Mouse (Mus musculus) heart, adult 2 months (tissue): ENCODE data around the gene Ube2f.

Source experiments
- EP300 ChIP-seq: fragments of 200-500 bp; IDR thresholded peaks from 2 replicates; pipeline ENCODE4 v1.6.1; 2011; ENCODE audit warnings: low read depth, low read length, control low read depth; ENCODE audit not compliant: insufficient read depth
- POLR2A ChIP-seq: fragments of 200-500 bp; IDR thresholded peaks from 2 replicates; pipeline ENCODE4 v1.6.1; 2011; ENCODE audit warnings: mild to moderate bottlenecking, low read depth, low read length, control low read depth; ENCODE audit not compliant: insufficient read depth

DNA sequence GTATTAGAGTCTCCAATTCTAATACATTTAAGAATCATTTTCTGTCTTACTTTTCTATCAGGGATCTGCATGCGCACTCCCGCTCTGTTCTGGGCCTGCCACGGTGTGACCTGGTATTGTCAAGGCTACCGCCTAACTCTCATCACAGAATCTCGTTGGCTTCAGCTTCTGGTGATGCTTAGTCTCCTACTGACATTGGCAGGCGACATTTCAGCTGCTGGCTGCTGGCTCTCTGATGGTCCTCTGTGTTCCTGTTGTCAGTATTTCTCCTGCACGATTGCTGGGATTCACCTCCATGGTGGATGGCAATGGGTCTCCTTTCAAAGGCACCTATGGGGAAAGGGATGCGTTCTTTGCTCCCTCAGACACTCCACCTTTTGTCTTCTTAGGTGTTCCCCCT is 43.8 kb upstream of the Ube2f start:
- TF ChIP-seq EP300 (no peak), POLR2A (no peak)
